Mouse (Mus musculus) activated CD4-positive, CD25-positive, alpha-beta regulatory T cell (primary cell): ENCODE results near the gene 9230110F15Rik. TPM values are rescaled to one million over a fixed set of nuclear protein-coding genes. Genes with fewer than 3 reads are reported as not detected.

Source experiments
- polyA plus RNA-seq, 2 experiments: library from polyadenylated mRNA; unstranded; fragments of 100-300 nt; shearing (Covaris generic); gene quantifications; one replicate each; pipeline ENCODE4 v1.2.1; 2017

9230110F15Rik gene
- polyA plus RNA-seq, result not detected

GRCm38 (mm10) chr9:35844050-35844449, at the start of gene 9230110F15Rik:
9230110F15Rik (minus strand) TSS chr9:35844150.

GRCm38 (mm10) chr9:35790001-35790400, 53.9 kb downstream of the 9230110F15Rik start, which contains the start of the genes Gm27235 and D730048I06Rik:
Gm27235 (minus strand) TSS chr9:35790101.
D730048I06Rik (minus strand) TSS chr9:35790112.

Other genes starting within 250 kb of the 9230110F15Rik start
- not detected for gene Pate4, start 232.2 kb downstream of the 9230110F15Rik start, polyA plus RNA-seq
- not detected for gene Pate3, start 195.9 kb downstream of the 9230110F15Rik start, polyA plus RNA-seq
- under 1 TPM; 0.16 TPM for gene Pate1, start 156.8 kb downstream of the 9230110F15Rik start, polyA plus RNA-seq
- not detected for gene Gm17677, start 103.1 kb downstream of the 9230110F15Rik start, polyA plus RNA-seq
- gene Gm17727, start 66.0 kb downstream of the 9230110F15Rik start, polyA plus RNA-seq, result not detected
- not detected for gene Gm27235, start 54.0 kb downstream of the 9230110F15Rik start, polyA plus RNA-seq
- not detected for gene D730048I06Rik, start 54.0 kb downstream of the 9230110F15Rik start, polyA plus RNA-seq
- not detected for gene 9230113P08Rik, start 64.3 kb upstream of the 9230110F15Rik start, polyA plus RNA-seq